Mouse (Mus musculus): ENCODE data around the gene Lhx9.

DNA sequence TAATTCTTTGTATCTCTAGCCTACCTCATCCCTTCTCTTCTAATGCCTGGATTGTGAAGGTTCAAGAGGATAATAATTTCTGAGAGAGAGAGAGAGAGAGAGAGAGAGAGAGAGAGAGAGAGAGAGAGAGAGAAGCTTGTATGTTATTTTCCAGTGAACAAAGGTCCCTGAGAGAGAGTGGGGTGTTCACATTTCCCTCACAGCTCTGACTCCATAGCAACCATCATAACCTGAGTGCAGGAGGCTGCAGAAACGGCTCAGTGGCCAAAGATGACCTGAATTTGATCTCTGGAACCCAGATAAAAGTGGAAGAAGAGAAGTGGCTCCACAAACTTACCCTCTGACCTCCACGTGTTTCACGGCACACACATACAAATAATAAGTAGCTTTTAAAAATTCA, 46.6 kb downstream of the Lhx9 start:
- no peak for TF ChIP-seq CTCF (IDR thresholded peaks at IDR 0.05; ENCODE audit: extremely low read depth, insufficient read length, insufficient replicate concordance, low read depth, low read length)
- no peak for TF ChIP-seq POLR2A (IDR thresholded peaks at IDR 0.05; ENCODE audit: low read depth, low read length)
